Mouse (Mus musculus): ENCODE measurements around the gene Rpl35.

- TF ChIP-seq CTCF (conservative IDR thresholded peaks at IDR 0.05; ENCODE audit: low read length): no peak
- TF ChIP-seq POU5F1 (IDR thresholded peaks at IDR 0.05; ENCODE audit: borderline replicate concordance, low read length): no peak
These were observed 1.1 kb downstream of the Rpl35 start for GRCm38 (mm10) chr2:39004372-39004771.
